Comparison of ENCODE assay signal across 11 mouse cellular contexts in the genomic region with DNA sequence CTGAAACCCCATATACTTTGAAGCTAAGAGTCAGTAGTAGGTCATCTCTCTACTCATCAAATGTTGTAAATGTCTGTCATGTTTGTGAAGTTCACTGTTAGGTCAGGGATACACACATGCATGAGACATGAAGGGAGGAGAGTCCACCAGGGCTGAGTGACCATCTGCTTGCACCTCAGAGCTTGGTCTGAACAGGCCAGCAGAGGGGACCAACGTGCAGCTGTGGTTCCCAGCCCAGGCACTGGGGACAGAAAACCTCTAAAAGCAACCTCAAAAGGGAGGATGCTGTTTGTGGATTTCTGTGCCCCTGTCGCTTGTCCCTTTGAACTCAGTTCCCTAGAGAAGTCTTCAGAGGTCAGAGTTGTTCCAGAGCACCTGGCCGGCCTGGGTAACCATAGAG. TPM values are rescaled to one million over a fixed set of nuclear protein-coding genes. Genes with fewer than 3 reads are reported as not detected.
DNase-seq lines count a peak whose midpoint lies in the region; ATAC-seq and TF ChIP-seq lines count a peak whose summit lies in the region.
"Had no signal": no experiment of that assay in that cellular context is flagged by ENCODE, and none has a peak within 500 bp of the region (broad histone marks: within the 10 kb centered on the region; RNA-seq: fewer than 3 reads in every experiment).

No protein-coding gene starts in this region.

- TF ChIP-seq CTCF in kidney, postnatal 0 days (IDR thresholded peaks at IDR 0.05; ENCODE audit: low read depth) = peak; percentile 52

- ATAC-seq in kidney, postnatal 0 days (replicated peaks; ENCODE audit: low FRiP score, low read depth) = no peak
- ATAC-seq in forebrain, embryonic 15.5 days (replicated peaks) = no peak
- ATAC-seq in midbrain, embryonic 11.5 days (ENCODE audit: low FRiP score) = no peak

- H3K27me3 ChIP-seq in kidney, postnatal 0 days (ENCODE audit: insufficient read depth, low read length) = no peaks in the 10 kb centered on the region
- no peaks in the 10 kb centered on the region for H3K27me3 ChIP-seq in forebrain, embryonic 15.5 days
- no peaks in the 10 kb centered on the region for H3K27me3 ChIP-seq in midbrain, embryonic 11.5 days (ENCODE audit: control insufficient read depth, insufficient read depth, low read length)
- H3K27me3 ChIP-seq: limb, embryonic 12.5 days had no signal

- no peak overlapping the region for H3K9ac ChIP-seq in kidney, postnatal 0 days (ENCODE audit: low read depth, low read length)
- H3K9ac ChIP-seq in forebrain, embryonic 15.5 days (replicated peaks) = no peak overlapping the region
- no peak overlapping the region for H3K9ac ChIP-seq in midbrain, embryonic 11.5 days (ENCODE audit: low read length)

- WGBS in kidney, postnatal 0 days = 48% methylated on average over 3 of the region's 3 CpGs
- WGBS in forebrain, embryonic 15.5 days = 70% methylated on average over 3 of the region's 3 CpGs
- WGBS in midbrain, embryonic 11.5 days = 59% methylated on average over 3 of the region's 3 CpGs

- no peak overlapping the region for H3K27ac ChIP-seq in kidney, postnatal 0 days
- H3K27ac ChIP-seq in forebrain, embryonic 15.5 days (replicated peaks) = peak overlapping the region; percentile 98
- H3K27ac ChIP-seq in midbrain, embryonic 11.5 days (ENCODE audit: low read depth, low read length) = no peak overlapping the region

- H3K4me2 ChIP-seq in kidney, postnatal 0 days (ENCODE audit: low read length) = peak overlapping the region; percentile 96; the same call in 1 of the 2 replicates
- H3K4me2 ChIP-seq in forebrain, embryonic 15.5 days (replicated peaks) = peak overlapping the region; percentile 60; the same call in 1 of the 2 replicates
- peak overlapping the region; percentile 0; the same call in 1 of the 2 replicates for H3K4me2 ChIP-seq in midbrain, embryonic 11.5 days

- H3K36me3 ChIP-seq in kidney, postnatal 0 days (ENCODE audit: insufficient read depth, low read length) = no peaks in the 10 kb centered on the region
- H3K36me3 ChIP-seq in forebrain, embryonic 15.5 days = no peaks in the 10 kb centered on the region
- no peaks in the 10 kb centered on the region for H3K36me3 ChIP-seq in midbrain, embryonic 11.5 days (ENCODE audit: control insufficient read depth, insufficient read depth, low read length)
- H3K36me3 ChIP-seq: limb, embryonic 12.5 days had no signal

- no peak for DNase-seq in kidney, postnatal 0 days (ENCODE audit: low spot score)
- DNase-seq in kidney, adult 8-10 months = no peak
- peak; percentile 54 for DNase-seq in NIH3T3 (ENCODE audit: low read depth)
- no peak for DNase-seq in midbrain, embryonic 11.5 days (ENCODE audit: low spot score, missing footprints)
- DNase-seq in ovary, adult 18-20 months (ENCODE audit: low spot score) = no peak
- DNase-seq in layer of hippocampus, postnatal 36 days = no peak
- no peak for DNase-seq in left cerebral cortex, adult 8-10 months (ENCODE audit: low spot score in 2 of 2)
- DNase-seq: cerebellum, postnatal 10 days had no signal

- H3K4me1 ChIP-seq in kidney, postnatal 0 days (replicated peaks; ENCODE audit: insufficient read depth, low read length) = 0 out of 2 replicates have a peak, but pooled peaks cover 7% of the 10 kb centered on the region
- H3K4me1 ChIP-seq in forebrain, embryonic 15.5 days = peaks cover 28% of the 10 kb centered on the region
- peaks cover 8% of the 10 kb centered on the region for H3K4me1 ChIP-seq in midbrain, embryonic 11.5 days (ENCODE audit: control insufficient read depth, insufficient read depth, low read length)

- H3K4me3 ChIP-seq in kidney, postnatal 0 days (replicated peaks; ENCODE audit: low read depth, low read length) = no peak overlapping the region
- peak overlapping the region; percentile 64; the same call in 1 of the 2 replicates for H3K4me3 ChIP-seq in forebrain, embryonic 15.5 days
- H3K4me3 ChIP-seq in midbrain, embryonic 11.5 days (ENCODE audit: low read depth, low read length) = no peak overlapping the region

- no peaks in the 10 kb centered on the region for H3K9me3 ChIP-seq in kidney, postnatal 0 days (replicated peaks; ENCODE audit: low read length)
- no peaks in the 10 kb centered on the region for H3K9me3 ChIP-seq in forebrain, embryonic 15.5 days
- H3K9me3 ChIP-seq in midbrain, embryonic 11.5 days (ENCODE audit: control insufficient read depth, low read length) = no peaks in the 10 kb centered on the region
- H3K9me3 ChIP-seq: limb, embryonic 12.5 days had no signal

RNA-seq across cellular contexts. Expression of gene Mvd, which starts 2.0 kb away (rescaled TPM):
- polyA plus RNA-seq in kidney, postnatal 0 days (2015; fragmentation: Nextera tagmentation; extraction: Ambion mirVana) = 31.2 and 36.3 TPM in 2 replicates
- 50.3 and 51.7 TPM in 2 replicates for polyA plus RNA-seq in forebrain, embryonic 15.5 days (2015; fragmentation: Nextera tagmentation; extraction: Ambion mirVana)
- polyA plus RNA-seq in midbrain, embryonic 11.5 days (2014; fragmentation: Nextera tagmentation; extraction: Ambion mirVana) = 44.3 and 48.1 TPM in 2 replicates
- 10 to 100 TPM; 19.1 to 20.6 TPM for total RNA-seq in layer of hippocampus, postnatal 36 days (2021)
- total RNA-seq in left cerebral cortex, adult 8-10 months (2022) = 10 to 100 TPM; 22.5 to 32.0 (median 29.1) TPM

RNA-seq across cellular contexts. Expression of gene Cyba, which starts 12.5 kb away (rescaled TPM):
- 647 and 704 TPM in 2 replicates for polyA plus RNA-seq in kidney, postnatal 0 days (2015; fragmentation: Nextera tagmentation; extraction: Ambion mirVana)
- polyA plus RNA-seq in forebrain, embryonic 15.5 days (2015; fragmentation: Nextera tagmentation; extraction: Ambion mirVana) = 30.1 and 32.8 TPM in 2 replicates
- 54.4 and 61.6 TPM in 2 replicates for polyA plus RNA-seq in midbrain, embryonic 11.5 days (2014; fragmentation: Nextera tagmentation; extraction: Ambion mirVana)
- total RNA-seq in layer of hippocampus, postnatal 36 days (2021) = 10 to 100 TPM; 10.0 to 10.2 TPM
- 10 to 100 TPM in 3 of 4 experiments, 1 to 10 TPM in 1; 9.7 to 38.7 (median 16.8) TPM for total RNA-seq in left cerebral cortex, adult 8-10 months (2022)

RNA-seq across cellular contexts. Expression of gene Snai3, which starts 15.3 kb away (rescaled TPM):
- 0.67 and 1.0 TPM in 2 replicates for polyA plus RNA-seq in kidney, postnatal 0 days (2015; fragmentation: Nextera tagmentation; extraction: Ambion mirVana)
- polyA plus RNA-seq in forebrain, embryonic 15.5 days (2015; fragmentation: Nextera tagmentation; extraction: Ambion mirVana) = not detected in 2 replicates
- polyA plus RNA-seq in midbrain, embryonic 11.5 days (2014; fragmentation: Nextera tagmentation; extraction: Ambion mirVana) = not detected in 2 replicates
- total RNA-seq in layer of hippocampus, postnatal 36 days (2021) = not detected
- total RNA-seq in left cerebral cortex, adult 8-10 months (2022) = under 1 TPM; 0.59 to 0.80 (median 0.75) TPM
- total RNA-seq: granulocyte monocyte progenitor cell, adult 5-6 weeks had no signal

RNA-seq across cellular contexts. Expression of gene Il17c, which starts 23.4 kb away (rescaled TPM):
- not detected in 2 replicates for polyA plus RNA-seq in kidney, postnatal 0 days (2015; fragmentation: Nextera tagmentation; extraction: Ambion mirVana)
- polyA plus RNA-seq in forebrain, embryonic 15.5 days (2015; fragmentation: Nextera tagmentation; extraction: Ambion mirVana) = not detected in 2 replicates
- not detected in 2 replicates for polyA plus RNA-seq in midbrain, embryonic 11.5 days (2014; fragmentation: Nextera tagmentation; extraction: Ambion mirVana)
- not detected for total RNA-seq in layer of hippocampus, postnatal 36 days (2021)
- total RNA-seq in left cerebral cortex, adult 8-10 months (2022) = not detected
- total RNA-seq: granulocyte monocyte progenitor cell, adult 5-6 weeks had no signal
- polyA plus RNA-seq: limb, embryonic 12.5 days had no signal

RNA-seq across cellular contexts. Expression of gene Rnf166, which starts 30.7 kb away (rescaled TPM):
- polyA plus RNA-seq in kidney, postnatal 0 days (2015; fragmentation: Nextera tagmentation; extraction: Ambion mirVana) = 44.0 and 44.5 TPM in 2 replicates
- 40.2 and 44.8 TPM in 2 replicates for polyA plus RNA-seq in forebrain, embryonic 15.5 days (2015; fragmentation: Nextera tagmentation; extraction: Ambion mirVana)
- polyA plus RNA-seq in midbrain, embryonic 11.5 days (2014; fragmentation: Nextera tagmentation; extraction: Ambion mirVana) = 23.2 and 29.7 TPM in 2 replicates
- 10 to 100 TPM; 31.8 to 36.3 TPM for total RNA-seq in layer of hippocampus, postnatal 36 days (2021)
- total RNA-seq in left cerebral cortex, adult 8-10 months (2022) = 10 to 100 TPM; 33.2 to 39.7 (median 37.7) TPM

Comparison
In these comparisons a context has a peak if more than half of its experiments do, and no peak if none do; other contexts are left out.
1. H3K4me2 ChIP-seq: peak in every context shown above with its lines; median percentile 96 in kidney, postnatal 0 days; 60 in forebrain, embryonic 15.5 days; 0 in midbrain, embryonic 11.5 days.
2. RNA of gene Cyba, which starts 12.5 kb away (polyA plus RNA-seq): 647 to 704 TPM in kidney, postnatal 0 days; 54.4 to 61.6 TPM in midbrain, embryonic 11.5 days and 30.1 to 32.8 TPM in forebrain, embryonic 15.5 days; every median in the first group is over 10 times any median in the second.